Mouse (Mus musculus): Measurements from ENCODE around the gene Fgfr2.

- TF ChIP-seq CTCF (conservative IDR thresholded peaks at IDR 0.05; ENCODE audit: low read length) = no peak
- TF ChIP-seq NANOG (IDR thresholded peaks at IDR 0.05; ENCODE audit: borderline replicate concordance, low read length) = no peak
- TF ChIP-seq POU5F1 (IDR thresholded peaks at IDR 0.05; ENCODE audit: borderline replicate concordance, low read length) = no peak
Observed at GRCm38 (mm10) chr7:131989056-131989455, 1134.1 kb downstream of the Fgfr2 start.

Measured in E14TG2a.4 (cell line).